Mouse (Mus musculus) adrenal gland, postnatal 14 days (tissue): ENCODE data around the gene Gm11214. TPM values are rescaled to one million over a fixed set of nuclear protein-coding genes. Genes with fewer than 3 reads are reported as not detected.

ENCODE experiments used
- DNase-seq: peaks from one replicate; pipeline ENCODE4 v3.0.0; 2021; ENCODE audit warnings: mixed read lengths
- long read RNA-seq, 2 experiments: library from polyadenylated mRNA; stranded (forward); transcript quantifications; one replicate each; pipeline ENCODE4 v2.0.0; 2021
- total RNA-seq: library from RNA; stranded (reverse); gene quantifications from 2 replicates; pipeline ENCODE4 v1.2.3, GENCODE M21; 2021

Gm11214 gene
- total RNA-seq = not detected in 2 replicates
- long read RNA-seq, experiment 1 = 0 reads
- long read RNA-seq, experiment 2 = 0 reads

DNA sequence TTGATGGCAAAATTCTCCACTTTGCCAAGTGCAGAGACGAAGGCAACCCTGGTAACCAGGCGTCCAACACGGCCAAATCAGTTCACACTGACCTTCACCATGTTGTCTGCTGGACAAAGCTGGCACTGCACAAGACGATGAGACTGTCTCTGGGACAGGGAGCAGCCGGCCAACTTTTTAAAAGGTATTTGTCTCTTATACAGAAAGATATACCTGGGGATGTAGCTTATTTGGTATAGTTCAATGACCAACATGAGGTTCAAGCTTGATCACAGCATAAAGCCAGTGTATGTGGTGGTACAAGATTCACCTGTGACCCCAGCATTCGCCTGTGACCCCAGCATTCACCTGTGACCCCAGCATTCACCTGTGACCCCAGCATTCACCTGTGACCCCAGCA is at the start of gene Gm11214:
TSS of gene Gm11214 (minus strand) at position 101 of the 400 bp plus-strand sequence.
- no peak for DNase-seq

DNA sequence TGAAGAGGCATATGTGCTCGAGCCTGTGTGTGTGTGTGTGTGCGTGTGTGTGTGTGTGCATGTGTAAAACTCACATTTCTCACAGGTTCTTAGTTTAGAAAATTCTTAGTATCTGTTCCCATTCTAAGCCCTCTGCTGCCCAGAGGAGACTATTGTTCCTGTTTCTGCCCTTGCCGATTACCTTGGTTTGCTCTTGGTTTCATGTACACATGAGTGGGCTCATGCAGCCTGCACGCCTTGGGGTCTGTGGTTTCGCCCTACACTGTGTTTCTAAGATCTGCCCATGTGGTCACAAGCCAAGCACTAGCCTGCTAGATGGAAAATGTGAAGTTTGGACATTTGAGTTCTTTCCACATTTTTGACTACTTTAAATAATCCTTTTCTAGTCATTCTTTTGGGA is 48.7 kb upstream of the Gm11214 start:
- no peak for DNase-seq

DNA sequence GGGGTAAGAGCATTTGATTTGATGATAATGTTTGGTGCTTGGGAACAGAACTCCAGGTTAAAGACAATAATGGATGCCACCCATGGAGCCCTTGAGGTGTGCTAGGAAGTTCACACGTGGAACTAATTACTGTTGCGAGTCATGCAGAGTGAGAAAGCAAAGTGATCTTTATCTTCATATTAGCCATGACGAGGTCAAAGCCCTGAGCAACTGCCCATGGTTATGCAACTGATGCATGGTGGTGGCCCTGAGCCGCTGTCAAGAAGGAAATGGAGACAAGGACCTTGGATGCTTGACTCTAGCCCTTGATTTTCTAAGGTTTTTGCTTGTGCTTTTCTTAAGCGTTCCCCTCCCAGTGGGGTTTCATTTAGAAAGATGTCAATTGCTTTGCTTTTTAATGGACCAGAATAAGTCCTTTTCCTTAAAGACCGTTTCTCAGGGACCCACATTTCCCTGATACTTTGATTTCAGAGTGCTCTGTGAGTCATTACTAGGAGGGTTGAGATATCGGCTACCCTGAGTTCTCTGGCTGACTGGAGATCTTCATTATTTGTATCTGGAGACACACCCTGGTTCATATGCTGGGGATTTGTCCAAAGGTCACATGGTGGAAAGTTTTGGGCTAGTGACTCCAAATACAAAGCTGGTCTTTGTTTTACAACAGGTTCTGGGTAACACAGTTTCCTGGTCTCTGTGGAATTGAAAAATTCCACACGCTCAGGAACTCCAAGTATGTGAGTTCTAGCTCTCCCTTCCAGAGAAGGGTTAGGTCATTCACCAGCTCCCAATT is 47.4 kb upstream of the Gm11214 start:
- peak; percentile 50 for DNase-seq

DNA sequence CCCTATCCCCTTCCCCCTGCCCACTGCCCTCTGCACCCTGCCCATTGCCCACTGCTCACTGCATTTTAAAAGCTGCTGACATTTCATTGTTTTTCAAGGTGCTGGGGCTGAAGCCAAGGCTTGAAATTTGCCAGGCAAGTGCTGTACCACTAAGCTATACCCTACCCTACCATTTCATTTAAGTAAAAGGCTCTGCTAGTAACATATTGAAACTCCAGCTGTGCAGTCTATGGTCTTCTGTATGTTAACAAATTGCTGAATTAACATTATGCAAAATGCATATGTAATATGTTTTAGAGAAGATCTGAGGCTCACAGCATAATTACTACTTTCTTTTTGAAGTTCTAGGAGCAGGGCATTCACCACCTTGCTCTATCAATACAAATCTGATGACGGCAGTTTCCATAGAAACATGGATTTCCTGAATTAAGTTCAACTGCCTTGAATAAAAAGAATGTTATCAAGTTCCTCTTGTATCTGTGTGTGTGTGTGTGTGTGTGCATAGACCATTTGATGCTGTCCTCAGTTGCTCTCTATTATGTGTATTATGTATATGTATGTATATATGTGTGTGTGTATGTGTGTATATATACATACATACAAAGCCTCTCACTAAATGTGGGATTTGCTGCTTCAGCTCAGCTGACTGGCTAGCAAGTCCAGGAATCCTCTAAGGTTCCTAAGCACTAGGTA is 43.2 kb upstream of the Gm11214 start:
- no peak for DNase-seq

DNA sequence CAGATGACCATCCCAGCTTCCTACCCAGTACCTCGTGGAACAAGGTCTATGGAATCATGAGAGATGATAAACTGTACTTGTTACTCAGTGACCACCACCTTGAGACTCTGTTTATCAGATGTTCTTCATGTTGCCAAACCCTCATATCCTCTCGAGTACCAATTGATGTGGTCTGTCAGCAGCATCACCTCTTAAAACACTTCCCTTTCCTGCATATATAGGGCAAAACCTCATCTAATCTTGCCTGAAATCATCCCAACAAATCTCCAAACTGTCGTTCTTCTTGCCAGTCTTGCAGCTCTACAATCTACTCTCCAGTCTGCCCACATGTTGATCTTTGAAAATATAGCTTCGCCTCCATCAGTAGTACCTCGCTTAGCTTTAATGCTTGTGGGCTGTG is 41.1 kb upstream of the Gm11214 start:
- no peak for DNase-seq

DNA sequence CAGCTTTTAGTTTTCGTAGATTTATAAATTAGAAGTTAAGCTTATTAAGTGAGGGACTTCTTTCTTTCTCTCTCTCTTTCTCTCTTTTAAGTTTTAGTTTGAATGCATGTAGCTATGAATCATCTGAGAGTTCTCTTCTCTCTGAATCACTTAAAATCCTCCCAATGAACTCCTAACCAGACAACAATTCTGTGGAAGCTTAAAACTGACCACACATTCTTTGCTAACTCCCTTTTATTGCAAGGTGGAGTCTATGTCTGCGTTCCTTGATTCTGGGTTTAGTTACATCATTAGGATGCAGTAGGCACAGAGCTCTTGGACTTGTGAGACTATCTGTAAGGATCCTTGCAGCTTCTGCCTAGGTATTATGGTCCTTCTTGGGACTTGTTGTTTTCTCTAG is 40.5 kb upstream of the Gm11214 start:
- DNase-seq = no peak

DNA sequence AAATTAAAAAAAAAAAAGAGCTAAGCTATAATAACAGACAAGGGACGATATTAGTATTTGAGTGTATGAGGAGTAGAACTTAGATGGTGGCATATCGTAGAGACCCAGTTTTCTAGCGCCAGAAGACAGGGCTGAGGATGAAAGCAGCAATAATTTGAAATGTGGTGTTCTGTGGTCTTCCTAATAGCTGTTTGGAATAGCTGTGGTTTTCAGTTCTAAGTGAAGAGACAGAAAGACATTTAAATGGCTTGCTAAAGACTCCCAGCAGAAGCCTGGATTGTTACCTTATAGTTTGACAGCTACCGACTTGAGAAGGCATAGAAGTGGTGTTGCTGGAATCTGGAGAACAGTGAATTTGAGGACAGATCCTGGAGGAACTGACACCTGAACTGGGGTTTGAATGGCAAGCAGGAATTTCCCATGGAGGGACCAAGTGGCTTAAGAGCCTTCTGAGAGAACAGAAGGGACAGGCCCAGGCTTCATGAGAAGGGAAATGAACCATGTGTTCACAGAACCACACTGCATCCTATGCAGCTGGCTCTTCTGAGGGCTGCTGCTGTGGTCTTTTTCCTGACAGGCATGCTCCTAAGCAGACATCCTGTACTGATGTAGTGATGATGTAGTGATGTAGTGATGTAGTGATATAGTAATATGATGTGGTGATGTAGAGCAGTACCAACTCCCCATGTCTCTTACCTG is 39.0 kb upstream of the Gm11214 start:
- no peak for DNase-seq

DNA sequence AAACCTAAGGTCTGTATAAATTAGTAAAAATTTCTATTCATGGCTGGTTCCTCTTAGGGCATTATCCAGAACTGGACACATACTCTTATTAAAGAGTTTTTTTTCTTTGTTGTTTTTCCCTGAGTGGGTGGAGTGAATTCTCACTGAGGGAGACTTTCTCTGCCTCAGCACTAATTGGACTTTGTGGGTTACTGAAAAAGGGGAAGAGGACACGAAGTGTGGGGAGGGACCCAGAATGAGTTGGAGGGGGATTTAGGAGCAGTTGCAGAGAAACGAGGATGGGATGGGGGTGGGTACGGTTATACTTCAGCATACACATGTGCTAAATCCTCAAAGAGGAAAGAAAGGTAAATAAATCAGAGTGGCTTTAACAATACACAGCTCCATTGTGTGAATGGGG is 36.6 kb upstream of the Gm11214 start:
- no peak for DNase-seq

DNA sequence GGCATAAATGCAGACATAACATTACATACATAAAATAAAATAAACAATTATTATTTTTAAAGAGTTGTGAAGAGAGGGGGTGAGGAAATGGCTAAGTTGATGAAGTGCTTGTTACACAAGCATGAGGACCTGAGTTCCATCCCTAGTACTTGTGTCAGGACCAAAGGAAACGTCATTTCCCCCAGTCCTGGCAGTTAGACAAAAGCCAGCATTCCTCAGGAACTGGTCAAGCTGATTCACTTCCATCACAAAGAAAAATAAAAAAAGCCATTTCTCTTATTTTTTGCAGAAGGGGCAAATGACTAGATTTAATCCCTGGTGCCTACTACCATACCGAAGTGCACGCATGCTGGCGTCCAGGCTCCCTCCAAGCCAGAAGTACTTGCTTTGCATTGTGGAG is 33.7 kb upstream of the Gm11214 start:
- no peak for DNase-seq

DNA sequence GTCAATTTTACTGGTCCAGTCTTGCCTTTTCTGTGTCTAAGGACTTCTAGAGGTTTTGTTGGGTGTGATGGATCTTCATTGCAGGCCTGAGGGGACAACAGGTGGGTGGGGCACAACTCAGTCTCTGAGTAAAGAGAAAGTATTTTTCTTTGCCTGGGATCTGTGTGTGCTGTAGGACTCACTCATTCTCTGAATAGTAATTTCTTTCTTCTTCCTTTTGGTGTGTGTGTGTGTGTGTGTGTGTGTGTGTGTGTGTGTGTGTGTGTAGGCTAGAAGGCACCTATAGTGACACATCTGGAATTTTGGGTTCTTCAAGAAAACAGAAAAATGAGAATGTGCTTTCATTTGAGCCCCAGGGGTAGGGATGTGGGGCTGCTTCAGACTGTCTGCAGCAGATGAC is 29.2 kb upstream of the Gm11214 start:
- DNase-seq = no peak

DNA sequence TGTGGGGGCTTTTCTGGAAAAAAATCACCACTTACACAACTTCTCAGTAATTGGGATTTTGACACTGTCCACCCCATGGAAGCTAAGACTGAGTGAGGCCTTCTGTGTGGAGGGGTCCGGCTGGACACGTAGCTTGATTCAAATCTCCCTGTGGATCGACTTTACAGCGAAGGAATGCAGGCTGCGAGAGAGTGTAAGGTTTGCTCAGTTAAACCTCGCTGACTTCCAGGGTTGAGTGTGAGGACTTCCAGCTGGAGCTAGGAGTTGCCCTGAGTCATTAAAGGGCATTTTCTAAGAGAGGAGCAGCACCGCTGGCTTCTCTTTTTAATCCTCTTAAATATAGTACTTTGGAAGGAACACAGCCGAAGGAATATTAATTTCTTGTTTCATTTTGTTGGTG is 24.2 kb upstream of the Gm11214 start:
- DNase-seq = no peak

DNA sequence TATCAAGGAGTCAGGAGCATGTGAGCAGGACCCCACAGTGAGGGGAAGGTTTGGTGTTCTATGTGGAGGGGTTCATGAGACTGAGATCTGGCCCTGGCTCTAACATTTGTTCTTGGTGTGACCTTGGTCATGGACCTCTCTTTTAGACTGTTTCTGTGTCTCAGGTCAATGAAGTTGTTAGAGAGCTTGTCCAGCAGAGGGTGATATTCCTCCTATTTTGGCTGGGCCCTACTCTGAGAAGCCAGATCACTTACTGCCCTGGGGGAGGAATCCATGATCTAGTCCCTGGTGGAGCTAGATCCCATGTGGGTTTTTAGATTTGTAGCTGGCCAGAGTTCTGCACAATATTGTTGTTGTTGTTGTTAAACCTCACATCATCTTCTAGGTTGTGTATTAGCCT is 23.0 kb upstream of the Gm11214 start:
- peak; percentile 56 for DNase-seq

DNA sequence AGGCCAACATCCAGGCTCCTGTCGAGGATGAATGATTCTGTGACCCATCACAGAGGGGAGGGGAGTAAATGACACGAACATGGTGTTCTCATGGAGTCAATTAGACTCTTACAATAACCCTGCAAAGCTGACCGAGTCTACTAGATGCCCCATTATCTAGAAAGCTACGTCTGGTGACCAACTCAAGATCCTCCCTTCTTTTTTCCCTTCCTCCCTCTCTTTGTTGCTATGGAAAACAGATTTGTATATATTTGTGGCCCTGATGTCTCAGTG is 22.0 kb upstream of the Gm11214 start:
- no peak for DNase-seq

DNA sequence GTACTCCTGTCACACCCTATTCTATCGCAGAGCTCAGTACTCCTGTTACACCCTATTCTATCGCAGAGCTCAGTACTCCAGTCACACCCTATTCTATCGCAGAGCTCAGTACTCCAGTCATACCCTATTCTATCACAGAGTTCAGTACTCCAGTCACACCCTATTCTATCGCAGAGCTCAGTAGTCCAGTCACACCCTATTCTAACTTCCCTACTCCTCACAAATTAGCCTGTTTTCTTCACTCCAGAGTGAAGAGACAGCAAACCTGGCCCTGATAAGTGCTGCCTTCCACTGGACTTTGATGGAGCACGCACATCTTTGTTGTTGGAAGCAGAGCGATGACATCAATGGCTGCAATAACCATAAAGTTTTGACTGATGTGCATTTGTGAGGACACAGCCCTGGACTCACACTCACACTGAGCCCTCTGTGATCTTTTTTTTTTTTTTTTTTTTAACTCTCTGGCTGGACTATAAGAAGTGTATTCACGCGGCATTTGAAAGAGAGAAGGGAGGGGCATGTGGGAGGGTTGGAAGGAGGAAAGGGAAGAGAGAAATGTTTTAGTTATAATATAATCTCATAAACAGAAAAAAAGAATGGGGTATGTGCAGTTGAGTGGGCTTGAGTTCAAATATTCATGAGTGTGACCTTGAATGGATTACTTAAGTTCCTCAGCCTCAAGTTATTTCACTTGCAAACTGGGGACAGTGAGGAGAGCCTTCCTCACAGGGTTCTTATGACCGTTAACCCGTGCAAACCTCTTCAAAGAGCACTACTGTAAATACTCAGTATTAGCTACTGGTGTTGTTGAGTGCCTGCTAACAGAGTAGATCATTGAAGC is 21.5 kb upstream of the Gm11214 start:
- DNase-seq = no peak

DNA sequence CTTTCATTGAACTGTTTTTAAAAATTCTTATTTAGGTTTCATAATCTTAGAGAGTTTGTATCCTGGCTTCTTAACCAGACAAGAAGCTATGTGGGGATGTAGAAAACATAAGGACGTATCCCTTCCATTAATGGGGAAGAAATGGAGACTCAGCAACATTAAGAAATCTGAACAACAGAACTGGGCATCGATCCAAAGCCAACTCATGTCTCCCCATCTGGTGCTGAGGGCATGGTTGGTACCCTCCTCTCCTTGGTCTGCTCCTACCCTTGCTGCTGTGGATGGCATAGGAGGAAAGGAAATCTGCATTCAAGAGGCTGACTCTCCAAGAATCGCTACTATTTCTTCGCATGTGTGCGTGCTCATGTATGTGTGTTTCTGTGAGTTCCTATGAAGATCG is 20.5 kb upstream of the Gm11214 start:
- DNase-seq = no peak

DNA sequence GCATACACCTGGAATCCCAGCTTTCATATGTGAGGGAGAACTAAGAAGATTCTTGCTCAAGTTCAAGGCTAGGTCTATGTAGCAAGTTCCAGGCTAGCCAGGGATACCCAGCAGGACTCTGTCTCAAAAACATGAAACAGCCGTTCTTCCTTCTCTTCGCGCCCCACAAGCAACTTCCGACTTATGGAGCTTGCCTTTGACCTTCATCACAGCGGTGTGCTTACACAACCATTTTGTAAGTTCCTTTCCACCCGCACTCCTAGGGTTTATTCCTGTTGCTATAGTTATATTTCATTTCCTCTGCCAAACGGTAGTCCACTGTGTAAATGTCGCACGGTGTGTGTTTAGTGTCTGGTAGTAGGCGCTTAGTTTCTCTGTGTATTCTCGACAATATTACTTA is 19.9 kb upstream of the Gm11214 start:
- no peak for DNase-seq

DNA sequence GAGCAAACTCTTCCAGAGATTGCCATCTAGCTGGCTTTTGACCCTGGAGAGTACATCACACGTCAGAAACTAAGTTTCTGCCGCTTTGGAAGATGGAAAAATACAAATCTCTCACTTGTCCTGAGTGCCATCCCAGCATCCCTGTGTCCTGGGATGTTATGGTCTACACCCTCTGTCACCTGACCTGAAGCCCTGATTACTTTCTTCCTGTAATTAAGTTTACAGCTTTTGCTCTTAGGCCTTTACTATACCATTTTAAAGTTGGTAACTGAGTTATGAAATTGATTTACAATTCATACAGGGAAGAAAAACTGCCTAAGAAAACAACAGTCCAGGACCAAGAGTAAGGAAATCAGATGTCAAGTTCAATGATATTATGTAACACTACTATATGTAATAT is 19.3 kb upstream of the Gm11214 start:
- DNase-seq = no peak

DNA sequence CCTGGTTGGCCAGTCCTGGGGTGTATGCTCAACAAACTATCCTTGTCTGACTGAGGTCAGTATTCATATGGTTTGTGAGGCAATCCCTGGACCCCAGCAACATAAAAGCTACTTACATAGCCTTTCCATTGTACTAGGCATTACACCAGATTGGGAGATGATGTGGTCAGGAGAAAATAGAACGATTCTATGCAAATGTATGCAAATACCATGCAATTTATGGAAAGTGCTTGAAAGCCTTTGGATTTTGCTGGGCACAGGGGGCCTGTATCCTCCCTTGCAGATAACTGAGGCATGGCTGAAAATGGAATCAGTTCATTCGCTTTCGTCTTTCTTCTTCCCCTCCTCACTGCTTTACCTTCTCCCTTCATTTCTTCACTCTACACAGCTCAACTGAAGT is 18.4 kb upstream of the Gm11214 start:
- DNase-seq = no peak

DNA sequence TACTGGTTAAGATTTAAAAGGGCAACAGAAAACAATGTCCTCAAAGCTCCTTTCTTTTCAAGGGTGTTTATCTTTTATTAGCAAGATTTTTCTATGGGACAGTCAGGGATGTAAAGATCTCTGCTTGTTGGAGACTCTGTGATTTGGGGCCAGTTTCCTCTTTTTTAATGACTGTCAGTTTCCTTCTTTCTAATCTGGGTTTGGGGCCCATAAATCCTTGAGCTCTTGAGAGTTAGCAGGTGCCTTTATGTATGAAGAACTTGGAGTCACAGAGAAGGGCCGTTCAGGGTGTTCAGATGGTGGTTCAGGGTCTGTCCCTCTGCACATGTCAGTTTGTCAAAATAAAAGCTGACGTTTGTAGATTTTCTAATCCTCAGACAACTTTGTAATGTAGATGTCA is 11.9 kb upstream of the Gm11214 start:
- no peak for DNase-seq

DNA sequence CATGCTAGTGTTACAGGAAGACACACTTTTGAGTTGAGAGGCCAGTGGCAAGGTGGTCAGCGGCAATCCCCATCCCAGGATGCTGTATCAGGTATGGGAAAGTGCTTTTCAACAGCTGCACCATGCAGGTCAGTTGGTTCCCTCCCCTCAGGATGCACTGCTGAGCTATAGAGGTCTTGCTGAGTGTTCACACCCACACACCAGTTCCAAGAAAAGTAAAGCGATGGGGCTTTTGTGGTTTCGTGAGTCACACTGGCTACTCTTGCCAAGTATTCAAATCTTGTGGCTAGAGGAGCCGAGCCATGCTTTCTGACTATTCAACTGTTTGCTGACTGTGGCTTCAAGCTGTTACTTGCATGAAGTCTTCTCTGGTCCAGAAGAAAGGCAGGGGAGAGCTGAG is 5.1 kb upstream of the Gm11214 start:
- DNase-seq = peak; percentile 17

DNA sequence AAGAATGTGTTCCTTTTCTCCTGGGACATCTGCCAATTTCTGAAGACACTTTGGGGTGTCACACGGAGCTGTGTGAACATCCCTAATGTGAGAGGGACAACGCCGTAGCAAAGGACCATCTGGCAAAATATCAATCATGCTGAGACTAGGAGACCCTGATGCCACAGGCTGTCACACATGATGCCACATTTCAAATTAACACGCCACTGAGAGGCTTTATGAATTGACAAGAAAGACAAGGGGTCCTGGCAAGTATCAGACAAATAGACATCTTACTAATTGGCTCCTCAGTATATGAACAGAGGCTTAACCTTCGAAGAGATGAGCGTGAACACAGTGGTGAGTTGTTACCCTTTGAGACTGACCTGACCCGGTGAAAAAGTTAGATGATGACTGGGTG is 2.6 kb upstream of the Gm11214 start:
- DNase-seq = no peak

DNA sequence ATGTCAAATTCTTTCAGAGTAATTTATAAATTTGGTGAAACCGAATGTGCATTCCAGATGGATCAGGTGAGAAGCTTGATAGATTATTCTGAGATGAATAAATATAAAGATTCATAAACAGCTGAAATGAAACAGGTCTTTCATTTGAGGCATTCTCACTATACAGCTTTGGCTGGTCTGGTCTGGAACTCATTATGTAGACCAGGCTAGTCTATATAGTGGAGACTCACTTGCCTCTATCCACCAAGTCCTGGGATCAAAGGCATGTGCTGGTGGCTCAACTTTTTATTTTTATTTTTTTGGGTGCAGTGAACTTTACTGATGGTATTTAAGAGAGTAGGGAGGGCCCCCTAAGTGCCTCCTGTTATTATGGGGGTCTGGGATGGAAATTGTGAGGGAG is 1.3 kb downstream of the Gm11214 start:
- DNase-seq = no peak

DNA sequence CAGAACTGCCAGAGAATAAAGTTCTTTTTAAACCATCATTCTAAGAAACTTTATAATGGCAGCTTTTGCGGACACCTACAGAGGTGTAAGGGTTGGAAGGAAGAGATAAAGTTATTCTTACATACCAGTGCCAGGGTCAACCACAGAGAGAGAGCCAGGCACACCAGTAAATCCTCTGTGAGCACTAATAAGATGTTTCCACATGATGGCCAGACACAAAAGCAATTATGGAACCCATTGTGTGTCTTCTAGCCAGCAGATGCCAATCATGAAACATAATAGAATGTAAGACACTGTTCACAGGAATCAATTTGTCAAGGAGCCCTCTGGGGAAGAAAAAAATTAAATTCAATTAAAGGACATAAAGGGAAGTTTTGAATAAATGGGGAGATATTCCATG is 1.8 kb downstream of the Gm11214 start:
- DNase-seq = no peak
